Mouse (Mus musculus) gastrocnemius, postnatal 14 days (tissue): ENCODE measurements around the gene Fam107b. TPM values are rescaled to one million over a fixed set of nuclear protein-coding genes. Genes with fewer than 3 reads are reported as not detected.

Experiments
- DNase-seq: peaks from one replicate; pipeline ENCODE4 v3.0.0; 2021; ENCODE audit warnings: mixed read lengths
- intact Hi-C: fragments of 180-260 bp; cut with DNase I; formaldehyde crosslinking; loops from one replicate; pipeline ENCODE4 v1.15.1; 2025; ENCODE audit warnings: low total_unique reads
- total RNA-seq, 2 experiments: library from RNA; stranded (reverse); gene quantifications; 2 replicates each; pipeline ENCODE4 v1.2.3; 2021

Fam107b gene
- total RNA-seq, 2 experiments from 2014 or later = 5.1 to 7.3 TPM

DNA sequence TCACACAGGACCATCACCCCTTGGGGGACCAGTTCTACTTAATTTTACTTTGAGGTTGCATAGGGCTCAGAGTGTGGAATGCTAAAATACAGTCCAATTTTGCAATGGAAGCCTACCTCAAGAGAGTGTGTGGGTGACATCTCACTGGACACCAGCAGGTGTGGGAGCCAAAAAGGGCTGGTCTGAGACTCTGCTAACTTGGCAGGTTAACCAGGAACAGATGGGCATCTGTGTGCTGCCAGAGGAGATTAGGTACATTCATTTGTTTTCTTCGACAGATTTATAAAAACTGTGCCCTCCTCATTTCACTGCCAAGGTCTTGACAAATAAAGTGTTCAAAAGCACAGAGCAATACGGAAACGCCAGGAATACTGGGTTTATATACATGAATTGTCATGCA lies 32.3 kb downstream of the Fam107b start:
- DNase-seq = no peak
- intact Hi-C loops = no loop called here

DNA sequence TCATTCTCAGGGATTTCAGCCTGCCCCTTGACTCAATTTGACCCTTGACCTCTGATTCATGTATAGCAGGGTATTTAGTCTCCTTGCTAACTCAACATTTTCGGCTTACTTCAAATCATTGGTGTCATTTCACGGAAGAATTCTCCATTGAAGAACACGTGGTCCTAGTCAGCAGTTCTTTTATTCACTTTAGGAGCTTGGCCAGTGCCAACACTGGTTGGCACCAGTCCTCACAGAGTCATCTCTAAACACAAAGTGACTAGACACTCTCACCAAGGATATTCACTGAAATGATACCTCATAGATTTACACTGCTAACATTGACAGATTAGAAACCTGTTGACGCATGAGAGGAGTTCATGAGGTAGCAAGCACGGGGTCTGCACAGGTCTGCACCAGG lies 32.9 kb downstream of the Fam107b start:
- intact Hi-C loops = no loop called here
- no peak for DNase-seq

DNA sequence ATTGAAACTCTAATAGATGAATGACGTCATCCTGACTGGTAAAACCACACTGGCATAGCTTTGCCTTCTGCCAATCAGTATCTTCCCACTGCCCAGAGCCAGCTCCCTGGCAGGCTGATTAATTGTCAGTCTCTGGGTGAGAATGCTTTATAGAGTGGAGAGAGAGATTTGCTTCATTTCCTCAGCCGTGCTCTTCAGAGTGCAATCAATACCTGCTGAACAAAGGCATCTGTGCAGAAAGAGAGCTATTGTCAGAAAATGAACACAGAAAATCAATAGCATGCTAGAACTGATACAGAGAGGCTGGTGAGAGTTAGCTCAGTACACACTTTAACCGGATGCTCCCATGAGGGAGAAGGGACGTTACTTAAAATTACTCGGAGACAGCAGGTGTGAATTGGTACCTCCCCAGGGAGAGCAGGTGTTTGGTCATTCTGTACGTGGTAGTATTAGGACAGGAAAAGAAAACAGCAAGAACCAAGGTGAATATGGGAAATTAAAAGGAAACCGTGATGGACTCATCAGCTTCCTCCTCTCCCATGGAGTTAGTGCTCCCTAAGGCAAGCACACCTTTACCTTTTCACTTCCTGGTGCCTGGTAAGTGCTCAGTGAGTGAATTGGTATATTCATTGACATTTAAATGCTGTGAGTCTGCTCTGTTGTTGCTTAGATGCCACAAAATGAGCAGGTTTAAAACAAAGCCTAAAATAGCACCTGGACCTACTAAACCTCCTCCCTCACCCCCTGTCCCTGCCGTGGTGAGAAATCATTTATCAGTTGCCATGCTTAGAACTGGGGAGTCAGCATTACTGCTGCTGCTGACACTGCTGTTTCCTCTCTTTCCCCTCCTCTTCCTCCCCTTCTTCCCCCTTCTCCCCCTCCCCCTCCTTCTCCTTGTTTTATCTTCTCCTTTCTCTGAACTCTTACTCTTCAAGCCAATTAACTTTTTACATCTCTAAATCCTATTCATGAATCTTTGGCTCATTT lies 38.9 kb downstream of the Fam107b start:
- no peak for DNase-seq

DNA sequence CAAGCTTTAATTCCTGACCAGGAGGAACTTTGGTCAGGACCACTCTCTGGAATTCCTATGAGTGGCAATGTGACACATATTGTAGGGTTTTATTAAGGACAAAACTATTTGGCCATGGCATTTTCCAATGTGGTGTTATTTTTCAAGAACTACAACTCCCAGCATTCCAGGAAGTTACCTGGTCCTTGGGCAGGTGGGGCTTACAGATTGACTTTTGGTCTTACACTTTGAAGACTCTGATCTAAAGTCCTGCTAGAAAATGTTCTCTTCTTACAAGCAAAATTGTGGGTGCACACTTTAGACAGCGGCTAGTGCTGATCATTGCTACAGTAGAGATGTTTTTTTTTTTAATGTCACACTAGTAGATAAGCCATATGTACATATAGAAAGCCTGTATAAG lies 48.2 kb downstream of the Fam107b start:
- intact Hi-C loops = no loop called here
- DNase-seq = no peak

More for the DNA sequence above, 38.9 kb downstream of the Fam107b start:
- intact Hi-C loops = no loop called here

DNA sequence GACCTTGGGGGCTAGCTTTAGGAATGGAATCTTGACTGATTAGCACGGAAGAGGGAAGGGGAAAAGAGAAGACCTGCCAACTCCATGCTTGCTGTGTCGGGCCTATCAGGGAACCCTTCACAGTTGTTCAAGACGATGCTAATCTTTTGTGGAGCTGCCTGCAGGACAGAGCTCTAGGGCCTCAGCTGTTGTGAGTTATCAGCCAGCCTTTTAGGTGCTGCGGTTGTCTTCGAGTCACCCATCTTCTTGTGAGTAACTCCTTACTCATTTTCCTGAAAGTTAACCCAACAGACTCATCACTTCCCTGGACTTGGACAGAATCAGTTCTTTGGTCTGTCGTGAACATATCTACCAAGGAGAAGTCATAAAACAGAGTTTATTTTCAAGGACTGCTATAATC lies 51.3 kb downstream of the Fam107b start:
- intact Hi-C loops = no loop called here
- DNase-seq = no peak

DNA sequence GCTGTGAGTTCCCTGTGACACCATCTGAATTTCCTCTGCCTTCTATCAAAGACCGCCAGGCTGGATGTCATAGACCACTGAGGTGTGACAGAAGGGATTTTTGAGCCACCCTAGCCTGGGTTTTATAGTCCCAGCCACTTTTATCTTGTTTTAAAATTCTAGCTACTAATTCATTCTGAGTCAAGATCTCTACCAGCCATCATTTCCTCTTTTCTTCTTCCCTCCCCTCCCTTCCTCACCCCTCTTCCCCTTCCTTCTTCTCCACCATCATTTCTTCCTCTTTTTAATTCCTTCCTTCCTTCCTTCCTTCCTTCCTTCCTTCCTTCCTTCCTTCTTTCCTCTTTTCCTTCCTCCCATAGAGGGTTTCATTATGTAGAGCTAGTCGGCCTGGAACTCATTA lies 51.9 kb downstream of the Fam107b start:
- intact Hi-C loops = no loop called here
- no peak for DNase-seq

DNA sequence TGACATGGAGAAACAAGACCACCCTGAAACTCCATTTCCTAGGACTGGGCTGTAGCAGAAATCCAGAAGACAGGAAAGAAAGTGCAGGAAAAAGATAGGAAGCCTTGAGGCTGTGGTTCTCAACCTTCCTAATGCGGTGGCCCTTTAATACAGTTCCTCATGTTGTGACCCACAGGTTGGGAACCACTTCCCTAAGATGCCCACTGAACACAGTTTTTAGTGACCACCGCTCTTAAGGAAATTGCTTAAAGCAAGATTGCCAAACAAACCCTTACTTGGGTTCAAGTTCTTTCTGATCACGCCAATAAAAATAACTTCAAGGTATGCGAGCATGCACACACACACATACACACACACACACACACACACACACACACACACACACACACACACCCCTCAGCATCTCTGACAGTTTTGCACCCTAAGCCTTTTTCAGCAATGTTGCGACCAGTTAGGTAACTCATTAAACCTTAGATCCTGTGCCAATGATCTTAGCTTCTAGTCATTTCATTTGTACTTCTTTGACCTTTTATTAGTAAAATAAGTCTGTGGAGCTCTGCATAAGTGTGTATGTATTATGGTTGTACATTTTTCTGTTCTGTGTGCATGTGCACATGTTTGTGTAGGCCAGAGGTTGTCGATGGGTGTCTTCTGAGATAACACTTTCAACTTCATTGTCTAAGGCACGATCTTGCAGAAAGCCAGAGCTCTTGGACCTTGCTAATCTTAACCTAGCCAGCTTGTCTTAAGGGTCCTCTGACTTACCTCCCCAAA lies 53.1 kb downstream of the Fam107b start:
- intact Hi-C loops = no loop called here
- no peak for DNase-seq

DNA sequence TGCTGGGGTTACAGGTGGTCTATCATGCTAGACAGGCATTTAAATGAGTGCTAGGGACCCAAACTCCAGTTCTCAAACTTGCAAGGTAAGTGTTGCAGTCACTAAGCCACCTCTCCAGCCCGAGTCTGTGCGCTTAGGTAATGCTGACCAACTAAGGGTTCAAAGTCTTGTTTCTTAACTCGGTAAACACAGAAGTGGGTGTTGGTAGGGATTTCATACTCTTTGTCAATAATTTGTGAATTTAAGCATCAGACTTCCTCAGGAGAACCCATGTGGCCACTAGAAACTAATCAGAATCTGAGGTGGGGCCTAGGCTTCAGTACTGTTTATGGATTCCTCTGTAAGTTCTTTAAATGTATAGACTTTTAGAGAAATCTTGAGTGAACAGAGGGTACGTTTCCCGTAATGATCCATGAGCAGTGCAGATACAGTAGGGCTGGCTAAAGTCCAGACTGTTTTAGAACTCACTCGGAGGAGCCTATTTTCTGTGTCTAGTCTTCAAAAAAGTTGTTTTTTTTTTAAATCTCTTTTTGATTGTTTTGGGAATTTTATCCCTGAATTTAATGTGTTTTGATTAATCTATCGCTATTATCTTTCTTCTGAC lies 53.8 kb downstream of the Fam107b start:
- intact Hi-C loops = no loop called here

DNA sequence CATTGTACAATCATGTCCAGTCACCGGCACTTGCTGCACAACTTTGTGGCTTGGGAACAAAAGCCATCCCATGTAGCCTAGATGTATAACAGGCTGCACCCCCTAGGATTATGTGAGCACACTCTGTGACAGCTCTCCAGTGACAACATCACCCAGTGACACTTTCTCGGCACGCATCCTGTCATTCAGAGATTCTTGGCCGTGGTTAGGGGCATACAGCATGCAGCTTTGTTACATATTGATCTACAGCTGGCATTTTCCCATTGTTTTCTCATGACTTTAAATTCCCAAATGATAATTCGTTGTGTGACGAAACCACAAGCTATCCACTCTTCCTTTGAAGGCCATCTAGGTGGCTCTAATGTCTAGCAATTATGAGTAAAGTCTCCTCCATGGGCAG lies 58.8 kb downstream of the Fam107b start:
- intact Hi-C loops = no loop called here

More for the DNA sequence above, 53.8 kb downstream of the Fam107b start:
- DNase-seq = no peak

DNA sequence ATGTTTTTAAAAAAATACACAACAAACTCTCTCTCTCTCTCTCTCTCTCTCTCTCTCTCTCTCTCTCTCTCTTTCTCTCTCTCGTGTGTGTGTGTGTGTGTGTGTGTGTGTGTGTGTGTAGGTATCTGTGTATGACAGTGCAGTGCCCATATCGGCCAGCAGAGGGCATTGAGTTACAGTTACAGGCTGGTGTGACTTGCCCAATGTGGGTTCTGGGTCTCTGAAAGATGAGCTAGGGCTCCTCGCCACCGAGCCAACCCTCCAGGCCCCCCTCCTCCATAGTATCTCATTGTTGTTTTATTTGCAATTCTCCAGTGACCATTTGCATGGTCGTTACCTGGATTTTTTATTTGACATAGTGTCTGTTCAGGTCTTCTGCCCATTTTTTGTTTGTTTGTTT lies 59.5 kb downstream of the Fam107b start:
- intact Hi-C loops = no loop called here
- no peak for DNase-seq

More for the DNA sequence above, 58.8 kb downstream of the Fam107b start:
- no peak for DNase-seq

DNA sequence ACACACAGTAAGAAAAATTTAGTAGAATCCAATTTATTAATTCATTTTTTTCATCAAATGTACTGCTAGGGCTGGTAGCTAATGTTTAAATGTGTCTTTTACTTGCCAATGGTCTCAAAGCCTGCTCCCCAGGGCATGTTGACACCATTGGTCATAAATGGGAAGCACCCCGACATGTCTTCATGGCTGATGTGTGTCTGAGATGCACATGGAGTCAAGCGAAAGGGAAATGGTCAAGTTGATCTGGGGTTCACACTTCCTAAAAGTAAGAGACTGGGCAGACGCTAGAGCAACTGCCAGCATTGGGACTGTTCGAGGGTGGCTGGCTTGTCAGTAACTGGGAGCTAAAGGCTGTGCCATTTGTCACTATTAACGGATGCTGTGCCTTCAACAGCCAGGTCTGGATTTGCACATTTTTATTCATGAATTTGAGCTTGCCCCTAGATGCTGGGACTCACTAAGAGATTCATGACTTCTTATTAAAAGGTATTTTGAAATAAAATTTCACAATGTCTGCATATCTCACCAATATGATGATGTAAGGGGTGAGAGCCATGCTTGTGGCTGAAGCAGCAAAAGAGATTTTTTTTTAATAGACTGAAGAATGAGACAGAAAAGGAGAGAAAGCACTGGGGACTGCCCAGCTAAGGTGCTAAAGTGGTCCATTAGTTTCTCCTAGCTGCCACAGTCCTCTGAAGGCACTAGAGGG lies 60.6 kb downstream of the Fam107b start:
- intact Hi-C loops = no loop called here

DNA sequence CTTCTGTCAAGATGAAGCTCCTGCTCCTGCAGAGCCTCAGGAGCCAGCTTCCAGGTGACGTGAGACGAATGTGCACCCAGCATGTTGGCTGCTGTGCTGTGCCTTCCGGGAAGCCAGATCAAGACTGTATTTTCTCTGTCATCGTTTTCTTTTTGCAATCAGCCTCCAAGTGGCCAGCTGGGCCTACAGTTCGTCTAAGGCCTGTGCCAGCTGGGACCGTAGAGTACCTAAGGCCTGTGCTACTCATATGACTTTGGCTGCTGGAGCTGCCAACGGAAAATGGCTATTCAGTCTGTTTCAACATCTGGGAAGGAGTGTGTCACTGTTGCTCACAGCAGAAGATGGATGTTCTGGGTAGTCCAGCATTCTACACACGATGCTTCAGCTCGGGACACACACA lies 62.8 kb downstream of the Fam107b start:
- intact Hi-C loops = no loop called here
- peak; percentile 54 for DNase-seq

More for the DNA sequence above, 60.6 kb downstream of the Fam107b start:
- no peak for DNase-seq

DNA sequence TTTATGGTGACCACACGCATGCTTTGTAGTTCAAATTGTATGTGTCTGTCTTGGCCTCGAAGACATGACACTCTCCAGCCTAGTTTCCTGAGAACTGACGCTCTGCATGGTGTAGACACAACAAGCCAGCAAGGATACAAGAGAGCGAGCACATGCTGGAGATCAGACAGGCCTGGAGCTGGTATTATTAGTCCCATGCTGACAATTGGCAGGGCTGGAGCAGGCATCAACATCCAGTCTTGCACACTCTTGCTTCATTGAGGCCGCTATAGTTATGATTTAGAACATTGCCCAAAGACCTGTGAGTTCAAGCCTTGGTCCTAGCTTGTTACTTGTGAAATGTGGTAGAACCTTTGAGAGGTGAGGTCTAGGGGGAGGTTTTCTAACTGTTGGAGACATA lies 66.5 kb downstream of the Fam107b start:
- no peak for DNase-seq
- intact Hi-C loops = loop anchor here (2.0 kb wide), 1 partner anchor 62 kb away; no protein-coding TSS in a partner anchor

DNA sequence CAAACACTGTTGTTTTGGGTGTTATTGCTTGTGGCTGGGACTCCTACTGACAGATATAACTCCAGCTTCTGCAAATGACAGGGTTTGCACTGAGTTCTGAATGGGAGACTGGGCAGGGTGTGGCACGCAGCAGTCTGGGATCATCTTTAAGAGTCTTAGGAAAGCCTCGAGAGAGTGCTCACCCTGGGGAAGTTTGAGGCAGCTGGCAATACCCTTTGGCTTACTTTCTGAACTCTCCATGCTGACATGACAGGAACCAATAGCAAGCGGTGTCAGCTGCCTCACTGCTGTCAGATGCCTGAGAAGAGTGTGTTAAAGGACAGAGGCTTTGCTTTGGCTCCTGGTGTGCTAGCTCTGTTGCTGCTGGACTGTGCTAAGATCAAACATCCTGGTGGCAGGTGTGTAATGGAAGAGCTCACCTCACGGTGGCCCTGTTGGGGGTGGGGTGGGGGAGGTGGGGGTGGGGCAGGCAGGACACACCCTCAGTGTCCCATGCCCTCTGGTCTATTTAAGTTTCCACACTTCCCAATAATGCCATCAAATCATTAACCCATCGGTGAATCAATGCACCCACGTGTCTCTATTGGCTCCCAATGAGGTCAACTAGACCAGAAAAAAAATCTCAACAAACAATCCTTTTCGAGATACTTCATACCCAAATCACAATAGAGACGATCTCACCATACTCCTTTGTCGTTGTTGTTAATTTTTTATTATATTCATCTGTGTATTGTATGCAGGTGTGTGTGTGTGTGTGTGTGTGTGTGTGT lies 70.9 kb downstream of the Fam107b start:
- no peak for DNase-seq
- intact Hi-C loops = no loop called here

DNA sequence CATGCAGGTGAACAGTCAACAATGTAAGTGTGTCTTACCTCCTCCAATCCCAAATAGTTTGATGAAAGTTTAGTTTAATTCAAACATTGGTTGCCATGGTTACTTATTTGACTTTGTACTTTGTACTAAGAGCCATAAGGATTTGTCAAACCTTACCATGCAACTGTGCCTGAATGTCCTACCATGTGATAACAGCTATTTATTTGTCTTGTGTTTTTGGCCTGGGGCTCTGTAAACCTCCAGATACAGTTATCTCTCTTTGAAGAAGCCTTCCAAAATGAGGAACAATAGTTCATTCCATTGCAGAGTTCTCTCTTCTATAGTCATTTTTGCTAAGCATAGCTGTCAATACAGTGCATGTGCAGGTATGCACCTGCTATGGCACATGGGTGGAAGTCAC lies 72.7 kb downstream of the Fam107b start:
- intact Hi-C loops = no loop called here
- DNase-seq = no peak

DNA sequence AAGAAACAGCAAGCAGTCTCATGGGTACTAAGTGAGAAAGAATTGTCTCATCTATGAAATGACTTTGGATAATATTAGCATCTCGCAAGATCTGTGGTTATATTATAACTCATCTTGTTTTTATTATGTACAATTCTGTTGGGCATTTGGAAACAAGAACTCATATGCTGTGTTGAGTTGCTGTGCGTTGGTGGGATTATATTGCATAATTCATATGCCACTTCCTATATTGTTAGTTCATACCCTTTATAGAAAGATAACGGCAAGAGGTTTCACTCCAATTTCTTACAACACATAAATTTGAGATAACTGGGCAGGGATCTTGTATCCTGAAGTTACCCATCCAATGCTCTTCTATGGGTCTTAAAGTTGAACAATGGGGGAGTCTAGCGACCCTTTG lies 75.5 kb downstream of the Fam107b start:
- DNase-seq = no peak
- intact Hi-C loops = no loop called here

DNA sequence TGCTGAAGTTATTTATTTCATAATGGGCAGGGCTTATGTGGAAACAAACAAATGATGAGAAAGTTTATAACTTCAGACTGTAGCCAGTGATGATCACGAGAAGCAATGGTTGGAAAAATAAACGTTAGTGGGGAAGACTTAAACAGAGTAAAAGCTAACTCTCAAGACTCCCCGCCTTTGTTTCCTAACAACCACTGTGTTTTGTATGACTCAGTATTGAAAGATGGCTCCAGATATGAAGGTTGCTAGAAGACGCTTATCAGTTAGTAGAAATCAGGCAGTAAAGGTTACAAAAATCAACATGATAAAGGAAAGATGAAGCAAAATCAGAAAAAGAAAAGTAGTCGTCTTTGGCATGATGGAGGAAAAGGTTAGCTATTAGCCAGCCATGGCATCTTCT lies 78.9 kb downstream of the Fam107b start:
- no peak for DNase-seq
- intact Hi-C loops = no loop called here

DNA sequence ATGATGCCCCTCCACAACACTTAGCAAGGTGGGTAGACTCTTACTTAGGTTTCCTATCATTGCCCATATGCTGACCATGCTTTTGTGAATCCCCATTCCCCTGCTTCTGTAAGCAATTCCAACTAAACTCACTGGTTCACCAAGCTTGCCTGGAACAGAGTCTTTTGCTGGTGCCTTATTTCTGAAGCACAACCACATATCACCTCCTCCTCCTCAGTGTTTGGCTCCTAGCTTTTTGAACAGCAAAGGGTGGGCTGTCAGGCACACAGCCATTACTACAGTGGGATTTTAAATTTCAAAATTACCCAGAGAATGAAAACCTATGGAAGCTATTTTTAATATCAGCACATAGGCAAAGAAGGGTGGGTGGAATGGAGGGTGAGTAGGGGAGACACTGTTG lies 84.3 kb downstream of the Fam107b start:
- DNase-seq = no peak

DNA sequence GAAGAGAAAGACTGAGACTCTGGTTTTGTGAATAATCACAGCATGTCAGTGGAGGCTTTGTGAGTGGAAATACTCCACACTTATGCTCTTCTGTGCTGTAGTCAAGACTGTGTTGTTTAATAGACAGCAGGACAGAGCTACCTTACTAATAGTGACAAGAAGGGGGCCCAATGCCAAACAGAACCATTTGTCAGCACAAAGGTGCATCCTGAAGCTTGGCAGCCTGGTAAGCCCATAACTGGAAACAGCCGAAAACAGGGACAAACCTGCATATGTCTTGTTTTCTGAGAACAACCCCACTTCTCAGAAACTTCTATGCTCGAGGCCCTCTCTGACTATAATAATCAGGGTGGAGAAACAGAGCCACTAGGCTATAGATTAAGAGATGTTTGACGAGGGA lies 85.8 kb downstream of the Fam107b start:
- DNase-seq = no peak
- intact Hi-C loops = no loop called here

More for the DNA sequence above, 84.3 kb downstream of the Fam107b start:
- intact Hi-C loops = no loop called here
